Mouse (Mus musculus) neutrophil, adult 65 days (primary cell): ENCODE data around the gene Amtn. TPM values are rescaled to one million over a fixed set of nuclear protein-coding genes. Genes with fewer than 3 reads are reported as not detected.

Experiments
- total RNA-seq: library from RNA; stranded (reverse); gene quantifications from 2 replicates; pipeline ENCODE4 v1.2.4, GENCODE M21; 2023

The Amtn gene
- not detected in 2 replicates for total RNA-seq

GRCm38 (mm10) chr5:88375808-88376207 is at the start of gene Amtn:
Gene Amtn (plus strand): TSS chr5:88376108.

Other genes with a start within 250 kb of the Amtn start
- gene Gm11115, start 222.0 kb upstream of the Amtn start, total RNA-seq: not detected in 2 replicates
- not detected in 2 replicates for gene Gm7714, start 107.2 kb upstream of the Amtn start, total RNA-seq
- gene Prol1, start 58.8 kb upstream of the Amtn start, total RNA-seq: not detected in 2 replicates
- not detected in 2 replicates for gene Ambn, start 79.9 kb downstream of the Amtn start, total RNA-seq
- gene Enam, start 111.9 kb downstream of the Amtn start, total RNA-seq: not detected in 2 replicates
- 35.7 and 53.5 TPM in 2 replicates for gene Jchain, start 151.8 kb downstream of the Amtn start, total RNA-seq
- gene Utp3, start 178.4 kb downstream of the Amtn start, total RNA-seq: 25.8 and 36.6 TPM in 2 replicates
- 8.6 and 10.5 TPM in 2 replicates for gene Rufy3, start 188.9 kb downstream of the Amtn start, total RNA-seq